Mouse (Mus musculus): Measurements from ENCODE around the gene Itgb2l. TPM values are rescaled to one million over a fixed set of nuclear protein-coding genes. Genes with fewer than 3 reads are reported as not detected.

Itgb2l gene
- 0.57 and 0.85 TPM in 2 replicates for polyA plus RNA-seq (2015; fragmentation: Nextera tagmentation; extraction: Ambion mirVana)

DNA sequence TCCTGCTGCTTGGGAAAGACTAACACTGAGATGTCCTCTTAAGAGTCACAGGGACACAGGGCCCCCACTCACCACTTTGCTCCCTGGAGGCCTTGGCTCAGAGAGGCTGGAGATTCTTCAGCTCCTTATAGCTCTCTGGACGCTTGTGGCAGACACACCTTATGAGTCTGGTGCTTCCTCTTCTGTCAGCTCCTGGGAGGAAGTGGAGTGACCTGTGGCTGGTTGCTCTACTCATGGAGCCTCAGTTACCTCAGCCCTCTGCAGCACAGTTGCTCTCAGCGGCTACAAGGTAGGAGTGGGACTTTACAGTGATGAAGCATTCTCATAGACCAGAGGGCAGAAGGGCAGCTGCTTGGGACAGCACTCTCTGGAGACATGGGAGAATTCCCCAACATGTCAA is at the start of gene Itgb2l:
TSS of gene Itgb2l (minus strand) at position 152 of the 400 bp plus-strand sequence.
- H3K9ac ChIP-seq, result no peak within 1 kb of the TSS
- 34% methylated on average over 2 of the region's 2 CpGs for WGBS (ENCODE audit: insufficient replicate concordance)

DNA sequence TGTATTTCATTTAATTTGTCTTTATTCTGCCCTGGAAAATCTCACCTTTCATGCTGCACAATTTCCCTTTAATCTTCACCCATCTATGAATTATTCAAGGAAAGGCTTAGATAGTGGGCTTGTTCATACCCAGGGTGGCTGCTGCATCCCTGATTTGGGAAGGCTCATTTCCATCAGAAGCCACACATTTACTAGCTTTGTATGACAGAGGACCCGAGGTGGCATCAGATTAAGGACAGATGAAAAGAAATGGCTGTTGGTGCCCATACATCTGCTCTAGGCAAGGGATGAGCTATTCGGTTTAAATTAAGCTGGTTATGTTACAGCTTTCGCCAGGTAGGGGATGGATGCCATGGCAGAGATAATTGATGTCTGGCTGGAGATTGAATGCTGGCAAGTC is 48.1 kb upstream of the Itgb2l start:
- H3K9ac ChIP-seq, result no peak overlapping the region
- DNase-seq, result no peak
- no peak for ATAC-seq (ENCODE audit: low read depth)

More for the DNA sequence above, at the start of gene Itgb2l:
- Histone ChIP-seq H3K4me2 (no peak within 1 kb of the TSS), H3K4me1 (replicated peaks) (no peaks in the 10 kb centered on the region), H3K36me3 (no peaks in the 10 kb centered on the region), H3K27me3 (no peaks in the 10 kb centered on the region), H3K27ac (no peak within 1 kb of the TSS), H3K4me3 (replicated peaks) (no peak within 1 kb of the TSS), H3K9me3 (replicated peaks) (no peaks in the 10 kb centered on the region)
- ATAC-seq (ENCODE audit: low read depth) (no peak), DNase-seq (no peak)

DNA sequence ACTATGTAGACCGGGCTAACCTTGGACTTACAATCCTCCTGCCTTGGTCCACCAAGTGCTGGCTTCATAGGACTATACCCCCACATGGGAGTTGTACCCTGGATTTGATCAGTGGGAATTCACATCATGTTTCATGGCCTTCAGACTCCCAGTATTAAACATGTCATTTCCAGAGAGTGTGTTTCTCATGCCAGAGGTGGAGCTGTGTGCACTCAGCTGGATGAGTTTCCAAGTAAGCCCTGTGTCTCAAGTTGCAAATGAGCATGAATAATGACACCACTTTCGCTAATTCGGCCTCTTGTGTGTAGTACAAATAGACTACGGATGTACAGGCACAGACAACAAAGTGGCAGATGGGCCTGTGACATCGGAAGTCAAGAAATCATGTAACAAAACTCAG is 44.6 kb upstream of the Itgb2l start:
- Histone ChIP-seq H3K9me3 (replicated peaks) (no peaks in the 10 kb centered on the region), H3K4me1 (replicated peaks) (no peaks in the 10 kb centered on the region), H3K4me3 (replicated peaks) (no peak overlapping the region), H3K4me2 (no peak overlapping the region), H3K27ac (no peak overlapping the region), H3K27me3 (no peaks in the 10 kb centered on the region), H3K36me3 (no peaks in the 10 kb centered on the region), H3K9ac (no peak overlapping the region)
- 71% methylated on average over 5 of the region's 5 CpGs for WGBS (ENCODE audit: insufficient replicate concordance)
- ATAC-seq (ENCODE audit: low read depth) (no peak), DNase-seq (no peak)

More for the DNA sequence above, 48.1 kb upstream of the Itgb2l start:
- no peaks in the 10 kb centered on the region for H3K36me3 ChIP-seq
- no peak overlapping the region for H3K4me3 ChIP-seq (replicated peaks)
- WGBS (ENCODE audit: insufficient replicate concordance), result 52% methylated on average over 3 of the region's 3 CpGs
- H3K9me3 ChIP-seq (replicated peaks), result no peaks in the 10 kb centered on the region
- H3K4me2 ChIP-seq, result no peak overlapping the region
- H3K27ac ChIP-seq, result no peak overlapping the region
- H3K4me1 ChIP-seq (replicated peaks), result no peaks in the 10 kb centered on the region
- no peaks in the 10 kb centered on the region for H3K27me3 ChIP-seq

DNA sequence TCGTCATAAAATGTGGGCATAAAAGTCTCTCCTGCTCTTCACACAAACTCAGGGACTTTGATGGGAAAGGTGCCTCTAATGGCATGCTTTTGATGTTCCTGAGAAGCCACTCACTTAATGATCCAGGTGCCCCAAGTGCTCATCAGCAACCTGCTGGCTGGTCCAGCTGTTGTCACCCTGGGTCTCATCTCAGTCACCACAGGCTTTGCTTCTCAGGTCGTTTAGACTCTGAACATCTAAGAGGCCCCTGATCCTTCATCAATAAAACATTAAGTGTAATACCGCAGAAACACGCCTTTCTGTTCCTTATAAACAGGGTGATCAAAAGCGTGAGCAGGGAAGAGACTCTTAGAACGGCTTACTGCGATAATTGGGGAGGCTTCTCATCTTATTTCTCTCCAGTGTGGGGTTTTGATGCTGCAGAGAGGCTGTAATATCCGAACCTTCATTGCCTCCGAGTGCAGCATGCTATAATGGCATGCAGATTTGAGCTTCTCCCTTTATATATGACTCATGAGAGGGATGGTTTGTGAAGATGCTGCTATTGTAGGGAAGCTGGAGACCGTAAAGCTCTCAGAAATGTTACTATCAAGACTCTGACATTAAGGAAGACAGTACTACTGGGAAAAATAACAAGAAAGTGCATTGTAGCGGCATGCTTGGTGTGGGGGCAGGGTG is 43.7 kb upstream of the Itgb2l start:
- H3K4me3 ChIP-seq (replicated peaks), result no peak overlapping the region
- H3K9ac ChIP-seq, result no peak overlapping the region
- no peaks in the 10 kb centered on the region for H3K4me1 ChIP-seq (replicated peaks)
- WGBS (ENCODE audit: insufficient replicate concordance), result 61% methylated on average over 11 of the region's 11 CpGs
- DNase-seq (no peak), ATAC-seq (ENCODE audit: low read depth) (no peak)
- no peaks in the 10 kb centered on the region for H3K9me3 ChIP-seq (replicated peaks)
- no peak overlapping the region for H3K27ac ChIP-seq
- no peak overlapping the region for H3K4me2 ChIP-seq
- H3K27me3 ChIP-seq, result no peaks in the 10 kb centered on the region
- no peaks in the 10 kb centered on the region for H3K36me3 ChIP-seq

DNA sequence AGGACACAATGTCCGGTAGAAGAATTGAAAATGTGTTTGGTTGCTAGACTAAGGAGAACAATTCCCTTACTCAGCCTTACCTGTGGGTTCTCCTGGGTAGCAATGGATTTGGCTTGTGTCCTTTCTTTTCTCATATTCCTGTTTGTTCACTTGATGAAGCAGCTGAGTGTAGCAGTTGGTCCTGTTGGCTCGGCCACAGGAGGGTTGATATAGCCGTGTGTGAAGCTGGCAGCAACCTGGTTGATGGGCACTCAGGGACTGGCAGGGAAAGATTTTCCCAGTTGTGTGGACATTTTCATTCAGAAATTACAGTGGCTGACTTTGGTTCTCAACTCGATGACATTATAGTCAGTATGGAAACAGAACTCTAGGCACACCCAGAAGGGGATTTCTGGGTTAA is 38.4 kb upstream of the Itgb2l start:
- H3K27me3 ChIP-seq, result no peaks in the 10 kb centered on the region
- 73% methylated on average over 4 of the region's 4 CpGs for WGBS (ENCODE audit: insufficient replicate concordance)
- no peak for ATAC-seq (ENCODE audit: low read depth)
- no peak overlapping the region for H3K27ac ChIP-seq
- no peak overlapping the region for H3K9ac ChIP-seq
- H3K4me2 ChIP-seq, result no peak overlapping the region
- DNase-seq, result no peak
- H3K36me3 ChIP-seq, result no peaks in the 10 kb centered on the region
- no peaks in the 10 kb centered on the region for H3K4me1 ChIP-seq (replicated peaks)
- no peaks in the 10 kb centered on the region for H3K9me3 ChIP-seq (replicated peaks)
- H3K4me3 ChIP-seq (replicated peaks), result no peak overlapping the region

DNA sequence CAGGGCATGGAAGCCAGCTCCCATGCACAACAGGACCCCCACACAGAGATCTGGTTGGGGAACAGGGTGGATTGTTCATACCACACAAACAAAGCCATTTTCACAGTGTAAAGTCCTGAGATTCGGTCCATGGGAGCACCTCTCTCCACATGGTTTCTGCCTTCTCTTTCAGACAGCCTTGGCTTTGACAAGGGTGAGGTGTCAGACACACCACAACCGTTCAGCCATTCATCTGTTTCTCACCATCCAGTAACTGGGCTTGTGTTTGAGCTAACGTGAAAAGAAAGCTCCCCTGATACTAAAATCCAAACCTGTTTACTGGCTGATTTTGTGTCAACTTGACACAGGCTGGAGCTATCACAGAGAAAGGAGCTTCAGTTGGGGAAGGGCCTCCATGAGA is 30.8 kb upstream of the Itgb2l start:
- WGBS (ENCODE audit: insufficient replicate concordance), result 62% methylated on average over 3 of the region's 3 CpGs
- Histone ChIP-seq H3K27ac (no peak overlapping the region), H3K4me2 (no peak overlapping the region), H3K27me3 (no peaks in the 10 kb centered on the region), H3K36me3 (no peaks in the 10 kb centered on the region), H3K9ac (no peak overlapping the region), H3K9me3 (replicated peaks) (no peaks in the 10 kb centered on the region), H3K4me3 (replicated peaks) (no peak overlapping the region), H3K4me1 (replicated peaks) (no peaks in the 10 kb centered on the region)
- no peak for DNase-seq
- no peak for ATAC-seq (ENCODE audit: low read depth)

DNA sequence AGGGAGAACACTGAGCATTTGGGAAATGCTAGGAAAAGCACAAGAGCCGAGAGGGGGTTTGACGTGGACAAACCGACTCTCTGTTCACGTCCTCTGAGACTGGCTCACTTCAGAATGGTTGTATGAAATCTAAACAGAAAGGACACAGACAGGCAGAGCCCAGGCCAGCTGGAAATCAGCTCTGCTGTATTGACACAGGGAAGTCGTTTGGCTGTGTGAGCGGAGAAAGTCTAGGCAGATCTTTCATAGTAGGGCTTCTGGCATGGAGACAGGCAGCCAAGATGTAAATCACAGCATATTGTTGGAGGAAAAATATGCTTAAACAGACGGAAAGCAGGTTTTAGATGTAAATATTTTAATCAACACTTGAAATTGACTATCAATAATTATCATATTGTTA is 29.4 kb upstream of the Itgb2l start:
- Histone ChIP-seq H3K4me2 (no peak overlapping the region), H3K9me3 (replicated peaks) (no peaks in the 10 kb centered on the region), H3K4me1 (replicated peaks) (no peaks in the 10 kb centered on the region), H3K4me3 (replicated peaks) (no peak overlapping the region), H3K27me3 (no peaks in the 10 kb centered on the region), H3K27ac (no peak overlapping the region), H3K9ac (no peak overlapping the region), H3K36me3 (no peaks in the 10 kb centered on the region)
- DNase-seq (no peak), ATAC-seq (ENCODE audit: low read depth) (no peak)
- 62% methylated on average over 7 of the region's 7 CpGs for WGBS (ENCODE audit: insufficient replicate concordance)

DNA sequence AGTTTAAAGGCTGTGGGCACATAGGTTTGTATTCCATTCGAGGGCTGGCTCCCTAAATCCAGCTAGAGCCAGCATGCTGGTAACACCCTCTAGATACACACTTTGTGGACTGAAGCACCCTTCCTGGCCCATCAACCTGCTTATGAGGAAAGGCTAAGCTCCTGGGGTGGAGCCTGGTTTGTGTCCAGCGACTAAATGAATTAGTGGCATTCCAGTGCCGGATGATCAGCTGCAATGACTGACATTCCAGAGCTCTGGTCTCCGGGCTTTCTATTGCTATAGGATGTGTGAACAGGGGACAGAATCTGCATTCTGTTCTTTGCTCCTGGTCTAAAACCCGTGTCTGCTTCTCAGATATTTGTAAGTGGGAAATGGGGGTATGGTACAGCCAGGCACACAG is 28.9 kb upstream of the Itgb2l start:
- DNase-seq, result no peak
- Histone ChIP-seq H3K4me2 (no peak overlapping the region), H3K36me3 (no peaks in the 10 kb centered on the region), H3K9me3 (replicated peaks) (no peaks in the 10 kb centered on the region), H3K9ac (no peak overlapping the region), H3K4me1 (replicated peaks) (no peaks in the 10 kb centered on the region), H3K27me3 (no peaks in the 10 kb centered on the region), H3K4me3 (replicated peaks) (no peak overlapping the region), H3K27ac (no peak overlapping the region)
- 38% methylated on average over 5 of the region's 5 CpGs for whole genome bisulfite sequencing (ENCODE audit: insufficient replicate concordance)
- no peak for ATAC-seq (ENCODE audit: low read depth)

DNA sequence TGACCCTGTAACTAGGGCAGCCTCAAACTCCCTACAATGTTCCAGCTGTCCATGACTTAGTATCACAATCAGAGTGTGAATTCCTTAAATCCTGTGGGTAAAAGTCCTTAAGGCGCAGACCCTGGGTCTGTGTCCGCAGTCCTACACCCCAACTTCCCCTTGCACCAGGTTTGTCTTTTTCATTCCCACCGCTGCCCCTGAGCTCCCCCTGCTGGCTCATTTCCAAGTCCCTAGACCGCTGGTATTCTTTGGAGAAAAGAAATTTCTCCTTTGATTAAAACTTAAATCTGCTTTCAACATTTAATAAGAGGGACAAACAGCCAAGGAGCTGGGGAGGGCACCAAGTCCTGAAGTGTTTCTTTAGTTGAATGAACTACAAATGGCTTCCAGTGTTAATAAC is 26.2 kb upstream of the Itgb2l start:
- Histone ChIP-seq H3K36me3 (no peaks in the 10 kb centered on the region), H3K27me3 (no peaks in the 10 kb centered on the region), H3K9ac (no peak overlapping the region), H3K9me3 (replicated peaks) (no peaks in the 10 kb centered on the region), H3K4me1 (replicated peaks) (no peaks in the 10 kb centered on the region), H3K27ac (no peak overlapping the region), H3K4me2 (no peak overlapping the region), H3K4me3 (replicated peaks) (no peak overlapping the region)
- ATAC-seq (ENCODE audit: low read depth), result no peak
- 19% methylated on average over 4 of the region's 4 CpGs for WGBS (ENCODE audit: insufficient replicate concordance)
- no peak for DNase-seq

DNA sequence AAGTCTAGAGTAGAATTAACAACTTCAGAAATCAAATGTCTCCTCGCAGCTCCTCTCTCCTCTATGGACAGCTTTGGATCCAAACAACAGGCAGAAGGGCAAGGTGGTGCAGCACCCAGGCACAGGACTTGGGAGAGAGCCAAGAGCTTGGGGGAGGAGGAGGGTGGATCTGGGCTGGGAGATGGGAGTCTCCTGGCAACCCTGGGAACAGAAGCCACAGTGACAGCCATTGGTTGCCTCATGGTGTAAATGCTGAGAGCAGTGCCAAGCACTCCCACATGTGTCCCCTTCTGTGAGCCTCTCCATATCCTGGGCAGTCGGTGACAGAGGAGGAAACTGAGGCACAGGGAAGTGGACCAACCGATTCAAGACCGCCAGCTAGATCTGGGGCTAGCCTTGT is 25.3 kb upstream of the Itgb2l start:
- no peak overlapping the region for H3K27ac ChIP-seq
- DNase-seq, result no peak
- no peaks in the 10 kb centered on the region for H3K36me3 ChIP-seq
- no peak overlapping the region for H3K9ac ChIP-seq
- H3K4me1 ChIP-seq (replicated peaks), result no peaks in the 10 kb centered on the region
- no peak overlapping the region for H3K4me2 ChIP-seq
- H3K4me3 ChIP-seq (replicated peaks), result no peak overlapping the region
- H3K27me3 ChIP-seq, result no peaks in the 10 kb centered on the region
- WGBS (ENCODE audit: insufficient replicate concordance), result 68% methylated on average over 4 of the region's 4 CpGs
- ATAC-seq (ENCODE audit: low read depth), result no peak
- H3K9me3 ChIP-seq (replicated peaks), result no peaks in the 10 kb centered on the region

DNA sequence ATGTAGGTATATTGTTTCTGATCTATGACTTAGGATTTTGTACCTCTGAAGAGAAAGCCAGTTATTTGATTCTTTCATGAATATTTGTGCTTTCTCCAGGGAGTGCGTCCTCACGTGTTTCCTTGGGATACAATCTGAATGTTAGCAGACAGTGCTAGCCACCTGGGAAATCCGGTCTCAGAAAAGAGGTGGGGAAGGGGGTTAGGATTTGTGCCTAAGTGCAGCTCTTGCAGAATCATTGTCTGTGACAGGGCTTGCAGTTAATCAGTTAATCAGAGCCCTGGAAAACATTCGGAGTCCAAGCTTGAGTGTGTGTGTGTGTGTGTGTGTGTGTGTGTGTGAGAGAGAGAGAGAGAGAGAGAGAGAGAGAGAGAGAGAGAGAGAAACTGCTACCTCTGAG is 24.6 kb upstream of the Itgb2l start:
- Histone ChIP-seq H3K9ac (no peak overlapping the region), H3K27me3 (no peaks in the 10 kb centered on the region), H3K4me2 (no peak overlapping the region), H3K4me1 (replicated peaks) (no peaks in the 10 kb centered on the region), H3K4me3 (replicated peaks) (no peak overlapping the region), H3K27ac (no peak overlapping the region), H3K36me3 (no peaks in the 10 kb centered on the region), H3K9me3 (replicated peaks) (no peaks in the 10 kb centered on the region)
- DNase-seq, result no peak
- no peak for ATAC-seq (ENCODE audit: low read depth)
- 51% methylated on average over 4 of the region's 4 CpGs for WGBS (ENCODE audit: insufficient replicate concordance)

DNA sequence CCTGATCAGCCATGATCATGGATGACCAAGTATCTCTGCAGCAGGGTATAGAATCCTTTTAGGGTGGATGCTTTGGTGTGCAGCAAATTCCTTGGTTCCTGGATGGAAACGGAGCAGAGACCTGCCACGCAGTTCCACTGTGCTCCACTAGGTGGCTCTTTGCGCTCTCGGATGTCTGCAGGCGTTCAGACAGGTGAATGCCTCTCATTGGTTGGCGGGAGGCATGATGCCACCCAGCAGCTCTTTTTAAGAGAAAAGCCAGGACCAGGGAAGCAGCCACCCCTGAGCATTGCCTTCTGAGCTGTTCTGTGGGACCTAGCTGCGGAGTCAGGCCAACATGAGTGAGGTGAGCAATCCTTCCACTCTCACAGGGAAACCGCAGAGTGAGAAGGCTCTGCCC is 24.0 kb upstream of the Itgb2l start, which contains the start of gene Pcp4:
TSS of gene Pcp4 (plus strand) at position 162 of the 400 bp plus-strand sequence.
- Histone ChIP-seq H3K4me3 (replicated peaks) (no peak within 1 kb of the TSS), H3K4me2 (no peak within 1 kb of the TSS), H3K27me3 (no peaks in the 10 kb centered on the region), H3K36me3 (no peaks in the 10 kb centered on the region), H3K27ac (no peak within 1 kb of the TSS), H3K9ac (no peak within 1 kb of the TSS), H3K9me3 (replicated peaks) (no peaks in the 10 kb centered on the region), H3K4me1 (replicated peaks) (no peaks in the 10 kb centered on the region)
- ATAC-seq (ENCODE audit: low read depth), result no peak
- WGBS (ENCODE audit: insufficient replicate concordance), result 11% methylated on average over 8 of the region's 8 CpGs
- peak; percentile 5 for DNase-seq
